Mouse (Mus musculus) monocyte, adult 5-6 weeks (primary cell): Measurements from ENCODE around the gene Kdelr3. TPM values are rescaled to one million over a fixed set of nuclear protein-coding genes. Genes with fewer than 3 reads are reported as not detected.

Source experiments
- ATAC-seq: fragments of 153-309, 156-312 bp; replicated peaks from 2 replicates; pipeline ENCODE4 v1.8.0; 2017; ENCODE audit warnings: mild to moderate bottlenecking; ENCODE audit not compliant: low TSS enrichment, insufficient number of reproducible peaks, severe bottlenecking, poor library complexity, low FRiP score
- total RNA-seq: library from RNA; stranded (forward); fragments of 200-1000, 200-491, 200-594 nt; gene quantifications from 3 replicates; pipeline ENCODE4 v1.2.3, GENCODE M21; 2017

Gene Kdelr3
- total RNA-seq, 1 experiment from 2014 or later = not detected

DNA sequence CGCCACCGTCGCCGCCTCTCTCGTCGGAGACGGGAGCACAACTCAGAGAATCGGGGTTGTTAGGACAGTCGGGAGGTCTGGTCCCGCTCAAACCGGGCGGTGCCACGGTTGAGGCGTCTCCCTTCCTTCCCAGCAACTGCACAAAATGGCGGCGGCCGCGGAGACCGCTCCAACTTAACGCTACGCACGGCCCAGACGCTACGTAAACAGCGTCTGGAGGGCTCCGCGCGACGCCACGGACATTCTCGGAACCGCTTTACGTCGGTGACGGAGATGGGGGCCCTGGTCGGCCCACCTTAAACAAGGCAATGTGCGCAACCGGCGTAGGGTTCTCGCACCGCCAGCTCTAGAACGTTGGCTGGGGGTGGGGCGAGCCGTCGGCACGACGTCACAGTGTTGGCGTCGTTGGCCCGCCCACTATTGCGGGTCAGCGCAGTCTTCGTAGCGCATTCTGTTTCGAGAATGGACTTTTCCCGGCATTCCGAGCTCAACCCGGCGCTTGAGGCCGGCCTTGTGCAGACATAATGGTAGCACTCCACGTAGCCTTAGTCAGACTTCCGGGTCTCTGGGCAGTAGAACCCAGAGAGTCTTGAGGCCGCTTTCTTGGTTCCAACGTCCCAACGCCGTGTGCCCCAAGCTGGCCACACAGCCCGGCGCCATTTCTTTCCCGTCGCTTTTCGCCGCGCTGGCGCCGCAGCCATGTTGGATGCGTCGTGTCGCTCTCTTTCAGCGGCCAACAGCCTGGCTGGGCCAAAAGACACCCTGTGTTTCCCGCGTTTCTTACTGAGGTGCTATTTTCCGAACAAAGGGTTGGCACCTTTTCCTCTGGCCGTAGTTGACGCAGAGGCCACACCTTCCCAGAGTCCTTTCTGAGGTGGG is 30.4 kb downstream of the Kdelr3 start, which contains the start of gene Ddx17:
Ddx17 (minus strand) TSS at position 332 of the 879 bp plus-strand sequence.
- ATAC-seq = peak; percentile 95

DNA sequence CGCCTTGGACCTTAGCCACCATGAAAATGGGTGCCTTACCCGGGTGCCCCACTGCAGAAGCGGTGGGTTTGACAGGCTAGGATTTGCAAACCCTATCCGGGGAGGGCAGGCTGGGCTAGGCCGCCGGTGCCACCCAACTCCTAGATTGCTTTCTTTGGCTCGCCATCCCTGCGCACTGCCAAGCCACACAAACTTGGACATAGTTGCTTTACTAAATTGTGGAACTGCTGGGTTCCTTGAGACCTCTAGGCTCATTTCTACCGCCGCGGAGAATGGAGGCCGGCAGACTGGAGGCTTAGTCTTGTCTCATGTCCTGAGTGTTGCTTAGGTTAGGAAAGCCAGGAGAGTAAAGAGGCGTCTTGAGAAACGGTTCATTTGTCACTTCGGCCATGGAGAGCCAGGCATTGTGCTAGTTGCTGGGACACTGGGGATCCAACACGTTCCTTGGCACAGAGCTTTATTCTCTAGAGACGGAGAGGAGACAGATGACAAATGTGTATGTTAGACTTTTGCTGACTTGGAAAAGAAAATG is 31.1 kb downstream of the Kdelr3 start:
- 0 out of 2 replicates have a peak, but pooled peaks have one; percentile 3 for ATAC-seq

DNA sequence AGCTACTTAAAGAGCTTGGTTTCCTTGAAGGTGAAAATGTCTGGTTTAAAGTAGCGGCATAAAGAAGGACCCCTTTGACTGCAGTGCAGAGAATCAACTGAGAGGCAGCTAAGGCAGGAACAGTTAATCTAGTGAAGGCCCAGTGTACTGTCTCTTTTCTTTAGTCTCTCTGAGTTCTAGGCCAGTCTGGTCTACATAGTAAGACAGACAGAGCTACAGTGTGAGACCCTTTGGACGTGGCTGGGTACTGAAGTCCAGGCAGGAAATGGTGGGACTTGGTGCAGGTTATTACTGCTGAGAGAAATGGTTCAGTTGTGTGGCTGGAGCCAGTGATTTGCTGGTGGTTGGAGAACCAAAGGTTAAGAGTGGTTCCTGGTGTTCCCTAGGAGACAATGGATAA is 32.0 kb downstream of the Kdelr3 start:
- ATAC-seq = no peak

DNA sequence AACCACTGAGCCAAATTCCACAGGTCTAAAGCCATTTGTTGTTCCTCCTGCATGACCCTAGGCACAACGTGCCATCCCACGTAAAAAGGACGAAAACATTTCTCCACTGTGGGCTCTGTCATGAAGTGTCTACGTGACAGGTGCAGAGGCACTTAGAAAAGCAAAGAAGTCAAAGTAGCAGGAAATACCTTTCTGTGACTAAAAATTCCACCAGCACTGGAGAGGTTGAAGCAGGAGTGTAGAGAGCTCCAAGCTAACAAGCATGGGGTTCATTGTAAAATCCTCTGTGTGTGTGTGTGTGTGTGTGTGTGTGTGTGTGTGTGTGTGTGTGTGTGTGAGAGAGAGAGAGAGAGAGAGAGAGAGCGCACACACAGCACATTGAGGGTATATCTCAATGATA is 36.4 kb downstream of the Kdelr3 start:
- no peak for ATAC-seq

DNA sequence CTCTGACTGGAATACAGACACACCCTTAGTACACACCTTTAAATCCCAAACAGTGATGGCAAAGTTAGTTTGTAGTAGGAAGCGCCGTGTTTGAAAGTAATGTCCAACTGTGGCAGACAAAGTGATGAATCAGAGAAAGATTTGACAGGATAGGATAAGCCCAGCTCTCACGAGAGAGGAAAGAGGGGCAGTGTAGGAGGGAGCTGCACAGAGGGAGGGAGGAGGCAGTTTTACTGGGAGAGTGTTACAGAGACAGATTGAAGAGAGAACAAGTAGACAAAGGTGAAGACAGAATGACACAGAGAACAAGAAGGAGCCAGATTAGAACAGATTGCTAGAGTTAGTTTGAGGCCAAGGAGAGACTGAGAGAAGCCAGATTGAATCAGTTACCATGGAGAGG is 43.4 kb downstream of the Kdelr3 start:
- ATAC-seq = no peak

DNA sequence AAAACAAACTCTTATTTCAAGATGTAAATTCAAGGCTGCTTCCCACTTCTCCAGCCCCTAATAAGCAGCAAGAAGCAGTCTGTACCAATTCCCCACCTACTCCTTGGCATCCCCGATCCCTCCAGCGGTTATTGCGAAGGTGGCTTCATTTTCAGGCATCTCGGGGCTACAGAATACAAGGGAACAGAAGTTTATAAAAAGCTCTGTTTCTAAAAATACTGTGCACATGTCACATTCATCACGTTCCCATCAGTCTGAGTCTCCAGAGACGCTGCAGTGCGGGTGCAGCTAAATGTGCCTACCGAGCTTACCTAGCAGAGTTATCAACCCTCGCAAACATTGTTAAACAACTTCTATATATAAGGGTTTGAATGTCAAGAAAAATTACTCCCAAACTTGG is 46.2 kb downstream of the Kdelr3 start:
- no peak for ATAC-seq

DNA sequence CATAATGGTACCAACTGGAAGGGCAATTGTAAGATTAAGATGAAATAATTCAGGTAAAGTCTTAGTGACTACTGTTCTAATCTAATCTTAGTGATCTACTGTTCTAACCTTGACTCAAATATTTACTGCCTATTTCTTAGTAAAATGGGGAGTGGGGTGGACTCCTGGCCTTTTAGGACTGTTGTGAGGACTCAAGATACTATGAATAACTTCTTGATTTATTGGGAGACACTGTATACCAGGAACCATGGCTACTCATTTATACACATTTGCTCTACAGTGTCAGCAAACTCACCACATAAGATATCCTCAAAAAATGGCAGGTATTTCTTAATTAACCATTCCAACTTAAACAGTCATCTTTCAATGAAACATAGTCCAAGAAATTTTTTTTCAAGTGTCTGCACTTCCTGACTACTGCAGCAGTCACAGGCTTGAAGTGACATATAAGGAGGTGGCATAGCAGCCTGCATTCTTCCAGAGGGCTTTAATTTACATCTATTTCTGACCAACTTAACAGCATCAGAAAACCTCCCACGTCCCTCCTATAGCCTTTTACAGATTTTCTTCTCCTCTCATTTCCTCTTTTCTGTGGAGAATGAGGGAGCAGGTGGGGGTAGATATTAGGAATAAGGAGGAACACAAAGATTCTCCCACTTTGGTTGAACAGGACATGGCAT is 59.5 kb downstream of the Kdelr3 start:
- no peak for ATAC-seq

DNA sequence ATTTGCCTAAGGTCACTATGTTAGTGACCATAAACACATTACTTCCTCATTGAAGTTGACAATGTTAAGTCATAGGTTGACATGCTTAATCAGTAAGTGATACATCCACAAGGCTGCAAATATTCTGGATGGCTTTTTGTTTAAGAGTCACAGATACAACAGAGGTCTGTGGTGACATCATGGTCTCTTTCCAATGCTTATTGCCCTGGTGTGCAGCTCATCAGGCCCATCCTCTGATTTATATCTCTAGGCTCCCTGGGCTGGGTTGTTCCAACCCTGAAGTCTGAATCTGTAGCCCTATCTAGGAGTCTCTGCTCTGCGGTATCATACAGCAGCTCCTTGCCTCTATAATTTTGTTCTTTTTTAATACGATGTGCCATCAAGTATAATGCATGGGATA is 60.7 kb downstream of the Kdelr3 start:
- no peak for ATAC-seq

Other genes with a start within 250 kb of the Kdelr3 start
- gene Baiap2l2, start 230.9 kb upstream of the Kdelr3 start, total RNA-seq = 0.57 TPM in 1 of 3 replicates, not detected in the others
- gene Pla2g6, start 188.0 kb upstream of the Kdelr3 start, total RNA-seq = 1.1 to 5.4 TPM (median 3.4 TPM) in 3 replicates
- 9.8 to 14.5 TPM (median 10.4 TPM) in 3 replicates for gene Maff, start 169.8 kb upstream of the Kdelr3 start, total RNA-seq
- gene Tmem184b, start 112.8 kb upstream of the Kdelr3 start, total RNA-seq = 10.6 to 25.9 TPM (median 19.9 TPM) in 3 replicates
- gene Csnk1e, start 60.8 kb upstream of the Kdelr3 start, total RNA-seq = 40.4 to 66.9 TPM (median 49.9 TPM) in 3 replicates
- gene Kcnj4, start 11.2 kb upstream of the Kdelr3 start, total RNA-seq = not detected in 3 replicates
- 261 to 381 TPM (median 262 TPM) in 3 replicates for gene Ddx17, start 30.3 kb downstream of the Kdelr3 start, total RNA-seq
- 0.97 TPM in 1 of 3 replicates, not detected in the others for gene Dmc1, start 88.7 kb downstream of the Kdelr3 start, total RNA-seq
- 1.0 to 4.5 TPM (median 1.3 TPM) in 3 replicates for gene Fam227a, start 142.5 kb downstream of the Kdelr3 start, total RNA-seq
- 12.1 to 23.7 TPM (median 18.3 TPM) in 3 replicates for gene Cby1, start 142.8 kb downstream of the Kdelr3 start, total RNA-seq
- gene Tomm22, start 154.4 kb downstream of the Kdelr3 start, total RNA-seq = 84.8 to 123 TPM (median 106 TPM) in 3 replicates
- 15.8 to 20.3 TPM (median 16.9 TPM) in 3 replicates for gene Josd1, start 171.5 kb downstream of the Kdelr3 start, total RNA-seq
- gene Gtpbp1, start 174.4 kb downstream of the Kdelr3 start, total RNA-seq = 53.0 to 76.7 TPM (median 73.7 TPM) in 3 replicates
- gene Sun2, start 226.1 kb downstream of the Kdelr3 start, total RNA-seq = 138 to 194 TPM (median 160 TPM) in 3 replicates